Mouse (Mus musculus) ovary, postnatal 36 days (tissue): ENCODE measurements at regions not wholly inside any gene's neighbourhood (a gene's known extent, or its start where the extent isn't known, plus 50 kb on each side); places are given as distances from the start of the nearest gene placed in this dataset.

Source experiments
- DNase-seq: peaks from one replicate; pipeline ENCODE4 v3.0.0; 2022; ENCODE audit warnings: low spot score, mixed read lengths

GRCm38 (mm10) chr15:30029257-30029899 lies 143.0 kb upstream of the Ctnnd2 start:
- peak; percentile 9 for DNase-seq

DNA sequence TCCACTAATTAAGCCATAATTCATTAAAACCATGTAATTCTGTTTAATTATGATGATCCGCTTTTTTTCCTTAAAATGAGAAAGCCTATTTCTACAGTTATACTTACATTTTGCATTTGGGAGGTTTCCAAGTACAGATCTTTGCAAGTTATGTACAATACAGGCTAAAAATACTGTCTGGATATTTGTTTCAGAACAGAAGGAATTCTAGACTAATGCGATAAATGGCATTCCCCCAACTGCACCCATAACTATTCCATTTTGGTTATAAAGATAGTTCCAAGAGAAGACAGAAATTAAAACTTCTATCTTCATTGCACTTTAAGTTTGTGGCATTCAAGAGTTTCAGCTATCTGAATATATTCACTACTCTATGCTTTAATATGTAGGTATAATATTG lies 137.0 kb upstream of the Ctnnd2 start:
- no peak for DNase-seq

DNA sequence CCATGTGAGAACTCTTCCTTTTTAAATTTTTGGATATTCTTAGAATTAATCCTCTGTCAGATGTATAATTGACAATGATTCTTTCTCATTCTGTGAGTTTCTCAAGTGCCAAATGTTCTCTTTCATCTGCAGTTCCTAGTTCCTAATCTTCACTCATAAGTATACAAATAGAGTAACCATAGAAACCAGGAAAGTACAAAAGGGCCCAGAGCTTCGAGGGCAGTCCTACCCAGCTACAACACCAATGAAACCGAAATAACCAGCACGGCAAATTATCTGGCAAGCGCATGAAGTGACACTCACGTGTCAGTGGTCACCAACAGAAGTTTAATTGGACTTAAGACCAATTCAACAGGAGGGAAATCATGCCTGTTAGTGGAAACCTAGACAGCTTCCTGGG lies 121.5 kb upstream of the Ctnnd2 start:
- no peak for DNase-seq

GRCm38 (mm10) chr15:30059808-30060207 lies 112.6 kb upstream of the Ctnnd2 start:
- no peak for DNase-seq

- DNase-seq, result no peak
Observed at GRCm38 (mm10) chr15:30060505-30061342, 111.7 kb upstream of the Ctnnd2 start.

- DNase-seq, result no peak
Observed at GRCm38 (mm10) chr15:30071668-30072067, 100.7 kb upstream of the Ctnnd2 start.

DNA sequence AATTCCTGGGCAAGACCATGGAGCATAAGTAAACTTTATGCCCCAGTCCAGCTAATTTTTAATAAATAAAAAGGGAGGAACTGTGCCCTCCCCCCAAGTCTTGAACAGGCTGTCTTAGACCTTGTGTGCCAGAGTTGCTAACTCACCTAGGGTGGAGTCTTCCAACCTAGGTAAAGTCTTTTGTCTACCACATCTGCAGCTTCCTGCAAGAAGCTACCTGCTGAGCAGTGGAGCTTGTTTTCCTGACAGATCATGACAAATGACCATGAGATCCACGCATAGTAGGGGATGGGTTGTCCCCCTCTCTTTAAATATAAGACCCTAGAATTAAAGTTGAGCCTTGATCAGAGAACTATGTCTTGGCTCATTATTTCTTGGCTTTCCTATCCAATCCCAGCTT lies 100.1 kb upstream of the Ctnnd2 start:
- no peak for DNase-seq

- DNase-seq, result no peak
Observed at GRCm38 (mm10) chr15:30087120-30087519, 85.3 kb upstream of the Ctnnd2 start.

DNA sequence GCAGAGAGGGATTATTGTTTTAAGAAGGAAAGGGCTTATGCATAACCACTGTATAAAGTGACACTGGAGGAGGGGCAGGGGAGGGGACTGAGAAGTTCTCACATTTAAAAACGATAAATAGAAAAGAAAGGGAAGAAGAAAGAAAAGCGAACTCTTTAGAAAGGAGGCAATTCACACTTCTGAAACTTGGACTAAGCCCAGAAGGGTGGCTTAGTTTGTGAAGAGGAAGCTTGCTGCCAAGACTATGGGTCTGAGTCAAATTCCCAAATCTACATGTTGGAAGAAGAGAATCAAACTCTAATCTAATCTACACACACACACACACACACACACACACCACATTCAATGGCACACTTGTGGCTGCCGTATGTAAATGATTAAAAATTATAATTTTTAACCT lies 50.3 kb upstream of the Ctnnd2 start:
- no peak for DNase-seq
